Mouse (Mus musculus): ENCODE measurements around the gene Gm11236.
"Not testable (repeated sequence)": the region's sequence is repeated elsewhere in the genome, so short reads cannot be mapped to it uniquely, and the experiment has no call there.

The Gm11236 gene

GRCm38 (mm10) chr4:73637821-73638220, at the start of gene Gm11236:
Gene Gm11236 (plus strand): TSS chr4:73638121.
- not testable (repeated sequence) for DNase-seq (ENCODE audit: low read depth)

DNA sequence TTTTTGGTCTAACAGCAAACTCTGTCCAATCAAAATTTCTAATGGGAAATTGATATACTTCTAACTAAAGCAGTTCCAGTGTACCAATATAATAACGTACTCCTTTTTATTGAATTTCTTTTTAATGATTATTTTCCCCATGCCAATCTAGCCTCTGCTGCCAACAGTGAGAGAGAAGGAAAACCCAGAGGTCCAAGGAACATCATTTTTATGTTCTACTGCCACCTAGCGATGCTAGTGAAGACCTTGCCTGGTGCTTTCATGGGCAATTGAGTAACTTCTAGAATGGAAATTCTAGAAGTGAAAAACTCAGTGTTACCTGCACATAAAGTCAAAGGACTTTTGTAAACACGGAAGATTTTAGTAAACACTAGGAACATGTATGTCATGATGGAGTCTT, 38.7 kb upstream of the Gm11236 start:
- DNase-seq (ENCODE audit: low read depth): no peak

DNA sequence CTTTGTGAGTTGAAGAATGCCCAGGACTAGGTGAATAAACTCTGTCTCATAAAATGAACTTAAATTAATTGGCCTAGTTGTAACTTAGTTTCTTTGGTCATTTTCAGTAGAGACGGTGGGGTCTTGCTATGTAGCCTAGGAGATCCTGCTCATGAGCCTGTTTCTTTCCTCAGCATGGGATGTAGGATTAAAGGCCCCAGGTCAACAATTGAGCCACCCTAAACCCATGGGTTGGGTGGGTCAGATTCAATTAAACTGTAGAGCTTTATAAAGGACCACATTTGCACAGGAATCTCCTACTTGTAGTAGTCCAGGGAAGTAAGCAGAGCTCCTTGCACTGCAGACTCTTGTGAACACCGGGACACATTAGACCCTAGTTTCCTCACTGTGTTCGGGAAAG, 30.3 kb upstream of the Gm11236 start, which contains the start of gene Gm11238:
Gene Gm11238 (plus strand): TSS at position 301 of the 400 bp plus-strand sequence.
- not testable (repeated sequence) for DNase-seq (ENCODE audit: low read depth)

- not testable (repeated sequence) for DNase-seq (ENCODE audit: low read depth)
Observed at GRCm38 (mm10) chr4:73622684-73623083, 15.2 kb upstream of the Gm11236 start, which contains the start of gene Gm11237. Gene Gm11237 (plus strand): TSS chr4:73622984.

GRCm38 (mm10) chr4:73661864-73662263, 23.9 kb downstream of the Gm11236 start:
- DNase-seq (ENCODE audit: low read depth): not testable (repeated sequence)

GRCm38 (mm10) chr4:73668054-73668453, 30.1 kb downstream of the Gm11236 start, which contains the start of gene Gm11239:
Gene Gm11239 (plus strand): TSS chr4:73668354.
- DNase-seq (ENCODE audit: low read depth): not testable (repeated sequence)

GRCm38 (mm10) chr4:73683216-73683615, 45.3 kb downstream of the Gm11236 start, which contains the start of gene Gm428:
Gene Gm428 (plus strand): TSS chr4:73683516.
- not testable (repeated sequence) for DNase-seq (ENCODE audit: low read depth)

Measured in induced T-regulatory cell, adult 2 months (primary cell).